Mouse (Mus musculus) liver (tissue): ENCODE measurements around the gene Mmp13.
"Not testable (repeated sequence)": the region's sequence is repeated elsewhere in the genome, so short reads cannot be mapped to it uniquely, and the experiment has no call there.

Source experiments
- DNase-seq: peaks from one replicate; pipeline ENCODE4 v3.0.0-alpha.2; 2020; ENCODE audit warnings: mixed read lengths

Gene Mmp13

GRCm38 (mm10) chr9:7272214-7272613 lies at the start of gene Mmp13:
Gene Mmp13 (plus strand): TSS chr9:7272514.
- DNase-seq: no peak

- DNase-seq: no peak
These were observed 33.7 kb upstream of the Mmp13 start for GRCm38 (mm10) chr9:7238619-7239018.

- no peak for DNase-seq
These were observed 32.3 kb upstream of the Mmp13 start for GRCm38 (mm10) chr9:7239967-7240366.

- DNase-seq: no peak
These were observed 19.3 kb upstream of the Mmp13 start for GRCm38 (mm10) chr9:7252797-7253654.

- no peak for DNase-seq
These were observed 10.6 kb upstream of the Mmp13 start for GRCm38 (mm10) chr9:7261667-7262066.

GRCm38 (mm10) chr9:7270071-7270470 lies 2.2 kb upstream of the Mmp13 start:
- no peak for DNase-seq

GRCm38 (mm10) chr9:7282565-7283302 lies 10.4 kb downstream of the Mmp13 start:
- DNase-seq: no peak

- DNase-seq: not testable (repeated sequence)
These were observed 11.0 kb downstream of the Mmp13 start for GRCm38 (mm10) chr9:7283303-7283684.

- no peak for DNase-seq
These were observed 17.2 kb downstream of the Mmp13 start for GRCm38 (mm10) chr9:7289501-7289900.

- no peak for DNase-seq
These were observed 17.6 kb downstream of the Mmp13 start for GRCm38 (mm10) chr9:7289901-7290300.

GRCm38 (mm10) chr9:7292132-7292531 lies 19.8 kb downstream of the Mmp13 start:
- DNase-seq: no peak

- no peak for DNase-seq
These were observed 59.5 kb downstream of the Mmp13 start for GRCm38 (mm10) chr9:7331847-7332246.
